Mouse (Mus musculus) liver, adult 2 months (tissue): Measurements from ENCODE around the gene Arhgef3.

ENCODE experiments used
- CTCF ChIP-seq: fragments of 200-500 bp; IDR thresholded peaks from 2 replicates; pipeline ENCODE4 v1.5.1; 2011; ENCODE audit warnings: low read depth, low read length, control low read depth
- POLR2A ChIP-seq: fragments of 200-500 bp; IDR thresholded peaks from 2 replicates; pipeline ENCODE4 v1.6.1; 2011; ENCODE audit warnings: low read length, control low read depth; ENCODE audit not compliant: insufficient read depth; ENCODE audit errors: extremely low read depth

- TF ChIP-seq CTCF (no peak), POLR2A (no peak)
Observed at GRCm38 (mm10) chr14:27242253-27242652, 127.6 kb downstream of the Arhgef3 start.
